Mouse (Mus musculus): ENCODE measurements at regions not wholly inside any gene's neighbourhood (a gene's known extent, or its start where the extent isn't known, plus 50 kb on each side); places are given as distances from the start of the nearest gene placed in this dataset.
A peak's percentile ranks its signal among the peaks of the same experiment; 100 is the strongest.

DNA sequence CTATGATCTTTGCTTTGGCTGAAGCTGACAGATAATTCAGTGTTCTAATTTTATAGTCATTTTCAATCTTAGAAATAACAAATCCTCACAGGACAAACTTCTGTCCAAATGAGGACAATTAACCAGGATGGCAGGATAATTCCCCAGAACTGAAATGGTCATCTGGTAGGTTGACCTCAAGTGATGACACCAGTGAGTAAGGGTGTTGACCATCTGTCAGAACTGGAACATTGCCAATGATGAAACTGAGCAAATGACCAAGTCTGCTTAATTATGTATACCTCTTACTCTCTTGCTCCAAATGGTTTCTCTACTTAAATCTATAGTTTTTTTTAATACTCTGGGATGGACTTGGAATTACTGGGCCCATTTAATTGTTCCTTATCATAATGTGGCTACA lies 1336.9 kb upstream of the Tenm3 start:
- DNase-seq = no peak

DNA sequence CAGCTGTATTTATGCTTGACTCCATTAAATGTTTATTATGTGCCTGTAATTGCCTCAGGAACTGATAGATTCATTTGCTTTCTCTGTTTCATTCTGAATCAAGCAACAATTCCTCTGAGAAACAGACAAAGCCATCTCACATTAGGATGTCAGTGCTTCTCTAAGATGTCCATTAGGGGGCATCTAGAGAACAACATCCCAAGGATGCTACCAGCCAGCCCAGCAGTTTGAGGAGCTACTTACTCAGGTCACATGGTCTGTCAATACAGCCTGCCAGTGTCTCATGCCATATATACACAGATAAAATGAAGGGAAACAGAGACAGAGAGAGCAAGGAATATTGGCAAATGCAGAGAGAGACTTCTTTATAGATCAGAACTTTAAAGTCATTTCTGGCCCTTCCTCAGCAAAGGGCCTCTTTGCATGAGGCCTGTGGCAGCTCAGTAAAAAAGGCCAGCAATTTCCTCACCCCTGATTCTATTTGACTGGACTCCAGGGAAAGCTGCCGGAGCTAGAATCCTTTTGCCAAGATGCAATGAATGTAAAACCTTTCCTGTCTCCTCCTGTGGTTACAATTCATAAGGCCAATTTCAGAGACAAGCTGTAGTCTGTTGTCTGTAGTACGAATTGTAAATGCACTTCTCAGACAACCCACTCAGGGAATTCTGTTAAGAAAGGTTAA lies 1321.2 kb upstream of the Tenm3 start:
- DNase-seq = no peak

GRCm38 (mm10) chr8:50161076-50161475 lies 1317.3 kb upstream of the Tenm3 start:
- no peak for DNase-seq

- no peak for DNase-seq
Observed at GRCm38 (mm10) chr8:50160326-50160725, 1316.6 kb upstream of the Tenm3 start.

GRCm38 (mm10) chr8:50139876-50140275 lies 1296.1 kb upstream of the Tenm3 start:
- DNase-seq = peak; percentile 6

- no peak for DNase-seq
Observed at GRCm38 (mm10) chr8:50120041-50120440, 1276.3 kb upstream of the Tenm3 start.

DNA sequence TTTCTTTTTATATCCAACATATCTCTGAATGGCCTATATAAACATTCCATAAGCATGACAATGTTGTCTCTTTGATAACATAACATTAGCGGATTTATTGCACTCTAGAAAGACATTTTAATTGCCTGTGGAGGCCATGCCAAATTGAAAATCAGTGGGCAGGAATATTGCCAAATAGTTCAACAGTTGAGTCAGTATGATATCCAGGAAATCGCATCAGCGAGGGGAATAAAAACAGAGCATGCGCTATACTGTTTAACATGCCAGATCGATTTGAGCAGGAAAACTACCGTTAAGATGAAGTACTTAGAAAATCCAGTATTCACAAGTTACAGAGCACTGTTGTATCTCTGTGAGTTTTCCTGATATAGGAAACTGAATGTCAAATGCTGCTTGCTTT lies 1238.6 kb upstream of the Tenm3 start:
- no peak for DNase-seq

GRCm38 (mm10) chr8:50037096-50037495 lies 1193.3 kb upstream of the Tenm3 start:
- DNase-seq = no peak

GRCm38 (mm10) chr8:50027544-50027943 lies 1183.8 kb upstream of the Tenm3 start:
- no peak for DNase-seq

- DNase-seq = no peak
Observed at GRCm38 (mm10) chr8:50007546-50007945, 1163.8 kb upstream of the Tenm3 start.

DNA sequence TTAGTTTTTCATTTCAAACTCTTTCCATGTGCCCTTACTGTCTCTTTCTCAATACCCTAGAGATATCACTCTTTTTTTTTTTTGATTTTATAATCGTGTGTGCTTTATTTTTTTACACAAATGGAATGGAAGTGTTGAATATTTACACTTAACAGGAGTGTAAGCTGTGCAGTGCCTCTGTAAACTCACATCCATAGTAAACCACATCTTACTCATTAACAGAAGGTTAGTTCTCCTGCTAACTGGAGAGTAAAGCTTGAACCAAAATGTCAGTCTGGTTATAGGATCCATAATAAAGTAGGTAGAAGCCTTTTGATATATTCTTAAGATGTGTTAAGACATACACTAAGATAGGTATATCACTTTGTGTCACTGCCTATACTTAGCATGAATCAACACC lies 1160.5 kb upstream of the Tenm3 start:
- no peak for DNase-seq

DNA sequence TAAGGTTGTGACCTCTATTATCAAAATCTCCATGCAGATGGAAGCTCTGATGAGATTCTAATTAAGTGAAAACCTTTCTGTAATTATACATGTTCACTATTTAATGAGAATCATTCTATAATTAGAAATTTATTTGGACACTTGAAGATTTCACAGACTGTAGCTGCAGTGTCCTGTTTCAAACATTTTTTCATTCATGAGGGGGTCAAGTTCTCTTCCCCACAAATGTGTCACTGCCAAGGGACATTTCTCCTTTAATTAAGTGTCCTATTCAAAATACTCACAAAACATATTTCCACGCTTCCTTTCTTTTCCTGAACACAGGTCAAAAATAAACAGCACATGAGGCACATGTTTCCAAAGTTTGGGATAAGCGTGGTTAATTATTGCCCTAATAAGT lies 1159.9 kb upstream of the Tenm3 start:
- DNase-seq = no peak

GRCm38 (mm10) chr8:49998281-49999037 lies 1154.7 kb upstream of the Tenm3 start:
- no peak for DNase-seq
